Mouse (Mus musculus) kidney, adult 2 months (tissue): Measurements from ENCODE around the gene Stk38l.

ENCODE experiments used
- CTCF ChIP-seq: fragments of 200-500 bp; conservative IDR thresholded peaks from 2 replicates; pipeline ENCODE4 v1.5.1; 2011; ENCODE audit warnings: low read depth, mild to moderate bottlenecking, control low read depth, low read length, moderate library complexity, mixed read lengths; ENCODE audit not compliant: insufficient read depth, insufficient read length
- POLR2A ChIP-seq: fragments of 200-500 bp; IDR thresholded peaks from one replicate; pipeline ENCODE4 v1.6.1; 2011; ENCODE audit warnings: low read depth, low read length, control low read depth

GRCm38 (mm10) chr6:146768813-146769404 is 44.1 kb downstream of the Stk38l start:
- TF ChIP-seq CTCF (no peak), POLR2A (no peak)
